Mouse (Mus musculus) heart, postnatal 0 days (tissue): ENCODE results near the gene Krtap5-4.
"Not testable (repeated sequence)": the region's sequence is repeated elsewhere in the genome, so short reads cannot be mapped to it uniquely, and the experiment has no call there.

Experiments used
- CTCF ChIP-seq: IDR thresholded peaks from 2 replicates; pipeline ENCODE4 v1.5.1; 2016; ENCODE audit warnings: antibody characterized with exemption, control low read depth, low read depth
- EP300 ChIP-seq: IDR thresholded peaks from 2 replicates; pipeline ENCODE4 v1.6.1; 2016; ENCODE audit warnings: antibody characterized with exemption, low read depth

DNA sequence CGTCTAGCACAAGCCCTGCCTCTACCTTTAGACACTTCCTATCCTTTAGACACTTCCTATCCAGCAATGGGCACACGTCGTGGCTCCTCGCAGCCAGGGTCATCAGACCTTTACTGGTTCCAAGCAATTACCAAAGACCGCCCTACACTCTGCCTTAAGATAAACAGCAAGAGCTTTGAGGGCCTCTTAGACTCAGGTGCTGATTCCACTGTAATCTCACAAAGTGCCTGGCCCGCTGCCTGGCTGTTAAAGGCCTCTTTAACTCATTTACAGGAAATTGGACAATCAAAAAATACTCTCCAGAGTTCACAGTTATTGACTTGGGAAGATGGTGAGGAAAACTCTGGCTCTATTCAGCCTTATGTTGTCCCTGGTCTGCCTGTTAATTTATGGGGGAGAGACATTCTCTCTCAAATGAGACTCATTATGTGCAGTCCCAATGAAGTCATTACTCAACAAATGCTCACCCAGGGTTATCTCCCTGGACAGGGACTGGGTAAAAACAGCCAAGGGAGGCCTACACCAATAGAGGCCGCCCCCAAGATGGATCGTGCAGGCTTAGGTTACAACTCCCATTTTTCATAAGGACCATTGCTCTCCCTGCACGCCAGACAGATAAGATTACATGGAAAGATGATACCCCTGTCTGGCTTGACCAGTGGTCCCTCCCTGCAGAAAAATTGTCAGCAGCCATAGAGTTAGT, 17.3 kb upstream of the Krtap5-4 start:
- not testable (repeated sequence) for TF ChIP-seq CTCF, EP300
